Comparison of ENCODE assay signal across 8 mouse cellular contexts in the genomic region with DNA sequence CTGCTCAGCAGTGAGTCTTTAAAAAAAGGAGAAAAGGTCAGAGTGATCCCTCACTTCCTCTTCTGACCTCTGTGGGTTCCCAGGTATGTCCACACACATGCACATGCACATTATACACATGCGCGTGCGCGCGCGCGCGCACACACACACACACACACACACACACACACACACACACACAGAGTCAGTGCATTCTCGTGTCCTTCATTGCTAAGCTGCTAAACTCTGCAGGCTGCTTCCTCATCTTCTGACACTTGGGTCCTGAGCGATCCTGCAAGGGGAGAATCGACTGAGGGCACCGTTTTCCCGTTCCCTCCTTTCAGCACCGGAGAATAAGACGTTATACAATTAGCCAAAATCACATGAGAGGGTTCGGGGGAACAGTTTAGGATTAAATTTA. TPM values are rescaled to one million over a fixed set of nuclear protein-coding genes. Genes with fewer than 3 reads are reported as not detected.
DNase-seq lines count a peak whose midpoint lies in the region; ATAC-seq and TF ChIP-seq lines count a peak whose summit lies in the region.

No protein-coding gene starts in this region.

- intact Hi-C loops in heart, postnatal 36 days (cut with DNase I) = loop anchor here (1.0 to 2.0 kb wide), 2 partner anchors 12 to 20 kb away; partner anchors contain the start of gene Spen
- intact Hi-C loops in gastrocnemius, postnatal 14 days (cut with DNase I; ENCODE audit: low total_unique reads) = no loop called here

- peak overlapping the region; percentile 96 for H3K4me2 ChIP-seq in heart, embryonic 12.5 days
- H3K4me2 ChIP-seq in forebrain, embryonic 14.5 days (ENCODE audit: low read length) = peak overlapping the region; percentile 84

- H3K4me1 ChIP-seq in heart, embryonic 12.5 days (replicated peaks) = peaks cover 24% of the 10 kb centered on the region
- H3K4me1 ChIP-seq in G1E (ENCODE audit: insufficient read depth, low read depth, low read length) = peaks cover 30% of the 10 kb centered on the region
- H3K4me1 ChIP-seq in forebrain, embryonic 14.5 days (ENCODE audit: control insufficient read depth, insufficient read depth, low read length) = peaks cover 12% of the 10 kb centered on the region; the same call in 1 of the 2 replicates

- H3K27ac ChIP-seq in heart, embryonic 12.5 days (ENCODE audit: poor library complexity, severe bottlenecking) = peak overlapping the region; percentile 97
- H3K27ac ChIP-seq in forebrain, embryonic 14.5 days (ENCODE audit: low read depth, low read length) = peak overlapping the region; percentile 86; the same call in 1 of the 2 replicates

- H3K36me3 ChIP-seq in heart, embryonic 12.5 days = no peaks in the 10 kb centered on the region
- H3K36me3 ChIP-seq in G1E (replicated peaks) = no peaks in the 10 kb centered on the region
- H3K36me3 ChIP-seq in forebrain, embryonic 14.5 days (ENCODE audit: control insufficient read depth, insufficient read depth, low read length) = no peaks in the 10 kb centered on the region

- H3K9me3 ChIP-seq in heart, embryonic 12.5 days (replicated peaks) = no peaks in the 10 kb centered on the region
- H3K9me3 ChIP-seq in G1E (replicated peaks) = no peaks in the 10 kb centered on the region
- H3K9me3 ChIP-seq in forebrain, embryonic 14.5 days (replicated peaks; ENCODE audit: control insufficient read depth, low read length) = no peaks in the 10 kb centered on the region

- TF ChIP-seq CTCF in G1E (IDR thresholded peaks at IDR 0.05; ENCODE audit: low read depth, low read length) = no peak

- WGBS in heart, embryonic 12.5 days = 20% methylated on average over 16 of the region's 16 CpGs
- WGBS in forebrain, embryonic 14.5 days = 11% methylated on average over 16 of the region's 16 CpGs

- no peak for DNase-seq in heart, postnatal 36 days
- DNase-seq in G1E (ENCODE audit: low spot score) = no peak
- DNase-seq in forebrain, embryonic 14.5 days (ENCODE audit: low spot score) = no peak
- peak; percentile 54 for DNase-seq in liver
- DNase-seq in natural killer cell, adult 2 months (ENCODE audit: low spot score in 2 of 2) = peak; percentile 35 to 45
- DNase-seq in gastrocnemius, postnatal 14 days = no peak
- no peak for DNase-seq in layer of hippocampus, adult 11-12 months (ENCODE audit: low spot score)

- H3K4me3 ChIP-seq in heart, embryonic 12.5 days = peak overlapping the region; percentile 53
- H3K4me3 ChIP-seq in G1E (ENCODE audit: low read depth, low read length) = peak overlapping the region; percentile 72
- peak overlapping the region; percentile 35; the same call in 1 of the 2 replicates for H3K4me3 ChIP-seq in forebrain, embryonic 14.5 days (ENCODE audit: low read depth, low read length)

- peak overlapping the region; percentile 73 for H3K9ac ChIP-seq in heart, embryonic 12.5 days
- peak overlapping the region; percentile 65 for H3K9ac ChIP-seq in forebrain, embryonic 14.5 days (ENCODE audit: low read length)

- no peaks in the 10 kb centered on the region for H3K27me3 ChIP-seq in heart, embryonic 12.5 days (replicated peaks)
- peaks cover 2% of the 10 kb centered on the region; the same call in 1 of the 2 replicates for H3K27me3 ChIP-seq in G1E (ENCODE audit: insufficient read depth, low read length)
- H3K27me3 ChIP-seq in forebrain, embryonic 14.5 days (replicated peaks; ENCODE audit: control insufficient read depth, insufficient read depth, low read length) = no peaks in the 10 kb centered on the region

- no peak for ATAC-seq in heart, embryonic 12.5 days (ENCODE audit: insufficient number of reproducible peaks, low FRiP score)
- peak; percentile 16; the same call in 1 of the 2 replicates for ATAC-seq in G1E (ENCODE audit: extremely low read depth, insufficient number of reproducible peaks, low FRiP score, poor library complexity, severe bottlenecking)
- ATAC-seq in forebrain, embryonic 14.5 days = peak; percentile 35

RNA-seq across cellular contexts. Expression of gene Spen, which starts 20.3 kb away (rescaled TPM):
- polyA plus RNA-seq in heart, embryonic 12.5 days (2016; fragmentation: Nextera tagmentation; extraction: Ambion mirVana) = 9.0 and 9.1 TPM in 2 replicates
- total RNA-seq in heart, postnatal 36 days (2021) = 10 to 100 TPM; 31.1 to 32.4 TPM
- total RNA-seq in G1E (2014; fragmentation: Nextera tagmentation) (100 and 118 TPM in 2 replicates), G1E (2017) (19.2 and 21.4 TPM in 2 replicates)
- 149 and 188 TPM in 2 replicates for polyA plus RNA-seq in G1E (2012)
- 10.7 and 14.0 TPM in 2 replicates for polyA plus RNA-seq in forebrain, embryonic 14.5 days (2014; fragmentation: Nextera tagmentation; extraction: Ambion mirVana)
- 10 to 100 TPM; 20.1 to 22.1 TPM for total RNA-seq in gastrocnemius, postnatal 14 days (2021)

RNA-seq across cellular contexts. Expression of gene Fblim1, which starts 47.2 kb away (rescaled TPM):
- 70.1 and 70.6 TPM in 2 replicates for polyA plus RNA-seq in heart, embryonic 12.5 days (2016; fragmentation: Nextera tagmentation; extraction: Ambion mirVana)
- total RNA-seq in heart, postnatal 36 days (2021) = 100 to 1,000 TPM; 231 to 294 TPM
- total RNA-seq in G1E (2014; fragmentation: Nextera tagmentation) (not detected in 2 replicates), G1E (2017) (0.11 TPM in 1 of 2 replicates, not detected in the other)
- not detected in 2 replicates for polyA plus RNA-seq in G1E (2012)
- 15.1 and 19.7 TPM in 2 replicates for polyA plus RNA-seq in forebrain, embryonic 14.5 days (2014; fragmentation: Nextera tagmentation; extraction: Ambion mirVana)
- 1 to 10 TPM; 2.5 to 3.9 TPM for total RNA-seq in gastrocnemius, postnatal 14 days (2021)

RNA-seq across cellular contexts. Expression of gene Tmem82, which starts 59.8 kb away (rescaled TPM):
- 0.19 and 0.37 TPM in 2 replicates for polyA plus RNA-seq in heart, embryonic 12.5 days (2016; fragmentation: Nextera tagmentation; extraction: Ambion mirVana)
- total RNA-seq in heart, postnatal 36 days (2021) = 10 to 100 TPM; 26.1 to 29.2 TPM
- total RNA-seq in G1E (2014; fragmentation: Nextera tagmentation) (not detected in 2 replicates), G1E (2017) (0.11 TPM in 1 of 2 replicates, not detected in the other)
- not detected in 2 replicates for polyA plus RNA-seq in G1E (2012)
- 0.12 TPM in 1 of 2 replicates, not detected in the other for polyA plus RNA-seq in forebrain, embryonic 14.5 days (2014; fragmentation: Nextera tagmentation; extraction: Ambion mirVana)
- 1 to 10 TPM in 1 of 2 experiments, under 1 TPM in 1; 0.66 to 1.8 TPM for total RNA-seq in gastrocnemius, postnatal 14 days (2021)

Comparison
In these comparisons a context has a peak if more than half of its experiments do, and no peak if none do; other contexts are left out.
1. DNase-seq: peak in liver (single experiment) and natural killer cell, adult 2 months (2 of 2); none in heart, postnatal 36 days (0 of 2), G1E (single experiment), forebrain, embryonic 14.5 days (single experiment), gastrocnemius, postnatal 14 days (single experiment) and layer of hippocampus, adult 11-12 months (single experiment).
2. RNA of gene Fblim1, which starts 47.2 kb away (total RNA-seq): 231 to 294 TPM in heart, postnatal 36 days; 2.5 to 3.9 TPM in gastrocnemius, postnatal 14 days and 0.11 TPM in G1E; every median in the first group is over 10 times any median in the second.
3. RNA of gene Tmem82, which starts 59.8 kb away (total RNA-seq): 26.1 to 29.2 TPM in heart, postnatal 36 days; 0.66 to 1.8 TPM in gastrocnemius, postnatal 14 days and 0.11 TPM in G1E; every median in the first group is over 4 times any median in the second.
4. Peak in every context shown above with its lines, with median percentiles within 50 percentile points of each other: H3K4me3 ChIP-seq.